Mouse (Mus musculus) embryonic fibroblast, embryonic 13.5 days (primary cell): Measurements from ENCODE around the gene Gm1113.

Experiments
- CTCF ChIP-seq: IDR thresholded peaks from 2 replicates; pipeline ENCODE4 v1.5.1; 2011; ENCODE audit warnings: mild to moderate bottlenecking, control low read depth, low read length, moderate library complexity, borderline replicate concordance; ENCODE audit not compliant: insufficient read depth
- POLR2A ChIP-seq: IDR thresholded peaks from 2 replicates; pipeline ENCODE4 v1.6.1; 2011; ENCODE audit warnings: low read depth, mild to moderate bottlenecking, control low read depth, low read length, moderate library complexity

GRCm38 (mm10) chr9:35533266-35533665 lies 15.2 kb upstream of the Gm1113 start:
- no peak for TF ChIP-seq CTCF
- TF ChIP-seq POLR2A, result no peak
